Mouse (Mus musculus): ENCODE measurements around the gene Kcnc4.
A peak's percentile ranks its signal among the peaks of the same experiment; 100 is the strongest.

The Kcnc4 gene

GRCm38 (mm10) chr3:107459196-107459772 lies at the start of gene Kcnc4:
Kcnc4 (minus strand) TSS chr3:107459552.
- DNase-seq (ENCODE audit: low read depth, low spot score), result peak; percentile 37

DNA sequence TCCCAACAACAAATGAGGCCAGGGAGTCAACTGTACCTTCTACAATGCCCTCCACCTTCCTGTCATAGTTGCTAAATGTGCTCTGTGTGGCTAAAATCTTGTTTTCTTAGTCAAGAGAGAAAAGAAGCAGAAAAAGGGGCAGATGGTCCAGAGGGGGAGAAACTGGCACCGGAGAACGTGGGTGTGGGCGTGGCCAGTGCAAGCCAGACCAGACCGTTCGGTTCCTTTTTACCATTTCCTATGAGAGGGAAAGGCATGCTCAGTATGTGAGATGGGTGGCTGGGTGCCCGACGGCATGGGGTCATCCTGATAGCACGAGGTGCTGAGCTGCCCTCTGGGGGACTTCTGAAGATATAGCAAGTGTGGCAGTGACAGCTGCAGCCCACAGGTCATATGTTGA lies 49.3 kb upstream of the Kcnc4 start:
- DNase-seq (ENCODE audit: low read depth, low spot score), result no peak

DNA sequence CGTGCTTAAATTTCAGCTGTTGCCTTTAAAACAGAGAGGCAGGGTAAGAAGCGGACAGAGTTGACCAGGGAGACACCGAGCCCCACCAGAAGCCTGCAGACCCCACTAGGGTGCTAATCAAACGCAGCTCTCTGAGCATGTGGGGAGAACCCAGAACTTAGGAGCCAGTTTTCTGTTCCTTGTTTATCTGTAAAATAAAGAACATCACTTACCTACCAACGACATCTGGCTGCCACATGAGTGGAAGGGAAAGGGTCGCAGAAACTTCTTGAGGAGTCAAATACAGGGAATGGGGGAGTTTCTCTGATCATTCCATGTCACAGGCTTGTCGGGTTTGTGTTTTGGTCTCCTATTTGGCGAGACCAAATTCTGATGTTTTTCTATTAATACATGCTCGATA lies 48.6 kb upstream of the Kcnc4 start:
- DNase-seq (ENCODE audit: low read depth, low spot score), result no peak

GRCm38 (mm10) chr3:107506531-107506930 lies 47.2 kb upstream of the Kcnc4 start:
- DNase-seq (ENCODE audit: low read depth, low spot score), result no peak

GRCm38 (mm10) chr3:107505464-107506367 lies 46.4 kb upstream of the Kcnc4 start:
- no peak for DNase-seq (ENCODE audit: low read depth, low spot score)

DNA sequence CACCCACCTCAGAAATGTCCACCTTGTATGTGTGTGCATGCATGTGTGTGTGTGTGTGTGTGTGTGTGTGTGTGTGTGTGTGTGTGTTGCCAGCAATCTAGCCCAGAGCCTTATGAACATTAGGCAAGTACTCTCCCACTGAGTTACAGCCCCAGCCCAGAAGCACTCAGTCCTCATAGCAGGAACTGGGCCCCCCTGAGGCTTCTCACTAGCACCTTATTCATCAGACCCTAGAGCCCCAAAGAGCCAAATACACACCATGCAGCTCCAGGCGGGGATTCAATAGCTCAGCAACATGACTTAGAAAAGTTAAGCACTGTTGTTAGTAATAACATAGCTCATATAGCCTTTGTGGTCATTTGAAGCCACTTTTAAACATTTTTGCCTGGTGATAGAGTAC lies 45.2 kb upstream of the Kcnc4 start:
- DNase-seq (ENCODE audit: low read depth, low spot score), result no peak

DNA sequence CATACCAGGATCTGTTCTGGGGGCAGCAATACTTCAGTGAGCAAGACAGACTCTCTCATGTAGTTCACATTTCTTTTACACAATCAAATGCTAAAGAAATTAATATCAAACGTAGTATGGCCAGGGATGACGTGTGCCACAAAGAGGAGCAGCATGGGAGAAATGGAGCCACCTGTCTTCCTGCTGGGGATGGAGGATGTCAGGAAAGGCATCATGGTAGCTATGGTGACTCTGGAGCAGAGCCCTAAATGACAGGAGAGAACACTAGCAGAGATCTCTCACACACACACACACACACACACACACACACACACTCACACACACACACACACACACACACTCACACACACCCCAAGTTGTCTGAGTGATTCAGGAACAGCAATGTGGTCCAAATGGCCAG lies 44.4 kb upstream of the Kcnc4 start:
- no peak for DNase-seq (ENCODE audit: low read depth, low spot score)

- no peak for DNase-seq (ENCODE audit: low read depth, low spot score)
Observed at GRCm38 (mm10) chr3:107501702-107502151, 42.4 kb upstream of the Kcnc4 start.

DNA sequence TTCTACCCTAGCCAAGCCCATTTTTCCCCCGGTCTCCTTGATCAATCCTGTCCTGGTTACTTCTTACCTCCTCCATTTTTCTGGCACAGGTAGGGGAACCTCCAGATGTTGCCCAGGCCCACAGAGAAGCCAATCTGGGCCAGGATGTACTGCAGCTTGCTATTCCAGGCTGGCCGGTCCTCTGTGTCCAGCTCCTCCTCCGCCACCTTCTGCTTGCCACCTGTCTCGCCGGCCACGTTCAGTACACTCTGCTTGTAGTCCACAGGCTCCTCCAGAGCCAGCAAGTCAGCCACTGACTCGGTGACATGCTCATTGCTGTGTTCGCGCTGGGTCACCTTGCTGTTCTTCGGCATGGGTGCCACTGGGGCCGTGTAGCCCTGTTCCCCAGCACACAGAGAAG lies 40.9 kb upstream of the Kcnc4 start:
- DNase-seq (ENCODE audit: low read depth, low spot score), result no peak

GRCm38 (mm10) chr3:107496086-107496850 lies 36.9 kb upstream of the Kcnc4 start:
- DNase-seq (ENCODE audit: low read depth, low spot score), result no peak

DNA sequence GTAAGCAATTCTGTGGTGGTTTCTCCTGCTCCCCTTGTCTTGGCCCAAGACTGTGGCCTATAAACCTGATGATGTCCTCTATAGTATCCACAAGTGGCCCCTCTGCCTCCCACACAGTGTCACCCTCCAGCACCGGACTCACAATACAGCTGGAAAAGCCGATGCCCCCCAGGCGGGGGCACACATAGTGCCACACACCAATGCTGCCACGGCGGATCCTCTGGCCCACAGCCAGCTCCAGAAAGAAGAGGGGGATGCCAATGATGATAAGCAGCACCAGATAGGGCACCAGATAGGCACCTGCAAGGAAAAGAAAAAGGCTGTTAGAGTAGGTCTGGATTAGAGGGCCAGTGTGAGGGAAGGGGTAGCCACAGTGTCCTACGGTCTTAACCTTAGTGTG lies 36.2 kb upstream of the Kcnc4 start:
- no peak for DNase-seq (ENCODE audit: low read depth, low spot score)

- no peak for DNase-seq (ENCODE audit: low read depth, low spot score)
Observed at GRCm38 (mm10) chr3:107491459-107491858, 32.1 kb upstream of the Kcnc4 start.

DNA sequence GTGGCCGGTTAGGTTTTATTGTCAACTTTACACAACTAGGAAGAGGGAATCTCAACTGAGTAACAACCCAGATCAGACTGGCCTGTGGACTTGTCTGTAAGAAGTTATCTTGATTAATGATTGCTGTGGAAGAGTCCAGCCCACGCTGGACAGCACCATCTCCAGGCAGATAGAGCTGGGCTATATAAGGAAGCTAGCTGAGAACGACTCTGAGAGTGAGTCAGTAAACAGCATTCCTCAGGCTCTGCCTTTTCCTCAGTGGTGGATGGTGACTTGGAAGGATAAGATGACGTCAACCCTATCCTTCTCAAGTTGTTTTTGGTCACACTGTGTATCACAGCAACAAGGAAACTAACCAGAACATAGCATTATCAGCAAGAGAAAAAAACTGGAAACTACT lies 29.3 kb upstream of the Kcnc4 start:
- DNase-seq (ENCODE audit: low read depth, low spot score), result no peak

DNA sequence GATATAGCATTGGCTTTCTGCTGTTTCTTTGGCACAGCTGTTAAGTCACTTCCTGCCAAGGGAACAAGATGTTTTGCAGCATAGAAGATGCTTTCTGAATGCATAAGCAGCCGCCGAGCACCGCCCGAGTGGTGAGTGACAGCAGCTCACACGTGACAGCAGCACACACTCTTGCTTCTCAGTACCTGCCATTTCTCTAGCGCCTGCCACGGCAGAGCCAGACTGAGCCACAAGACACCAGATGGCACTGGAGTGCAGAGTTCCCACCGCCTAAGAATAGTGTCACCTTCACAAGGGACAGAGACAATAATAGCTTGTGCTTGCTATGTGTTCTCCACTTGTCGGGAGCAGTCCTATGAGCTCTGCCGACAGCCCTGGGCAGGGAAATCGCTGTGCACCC lies 23.9 kb upstream of the Kcnc4 start:
- no peak for DNase-seq (ENCODE audit: low read depth, low spot score)

GRCm38 (mm10) chr3:107480660-107481059 lies 21.3 kb upstream of the Kcnc4 start:
- DNase-seq (ENCODE audit: low read depth, low spot score), result no peak

DNA sequence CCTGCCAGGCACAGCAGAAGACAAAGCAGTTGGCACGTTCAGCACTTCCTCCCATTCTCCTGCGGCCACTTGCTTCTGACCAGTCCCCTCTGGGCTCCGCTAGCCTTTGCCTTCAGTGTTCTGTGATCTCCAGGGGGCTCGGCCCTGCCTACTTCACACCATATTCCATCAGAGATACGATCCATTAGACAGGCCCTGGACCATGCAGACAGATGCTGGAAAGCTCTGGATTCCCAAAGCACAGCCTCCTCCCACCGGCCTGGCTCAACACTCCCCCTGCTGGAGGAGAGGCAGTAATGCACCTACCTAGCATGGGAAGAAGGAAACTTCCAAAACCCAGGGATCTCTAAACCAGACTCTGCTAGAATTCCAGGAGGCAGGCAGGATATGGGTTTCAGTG lies 12.8 kb upstream of the Kcnc4 start:
- peak; percentile 26 for DNase-seq (ENCODE audit: low read depth, low spot score)

DNA sequence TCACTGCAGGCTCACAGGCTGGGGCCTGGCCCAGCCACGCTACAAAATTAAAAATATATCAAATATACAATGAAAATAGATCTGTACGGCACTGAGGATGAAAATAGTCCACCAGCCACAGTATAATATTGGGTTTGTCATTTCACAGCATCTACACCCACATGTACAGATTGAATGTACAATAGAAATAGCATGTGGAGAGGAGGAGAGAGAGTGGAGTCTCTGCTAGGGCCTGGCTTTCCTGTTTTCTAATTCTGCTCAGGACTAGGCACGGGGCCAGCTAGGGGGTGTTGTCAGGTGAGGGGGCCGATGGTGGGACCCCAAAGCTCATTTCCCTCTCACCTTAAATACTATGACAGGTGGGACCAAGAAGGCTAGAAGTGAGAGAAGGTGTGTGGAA lies 9.7 kb upstream of the Kcnc4 start:
- DNase-seq (ENCODE audit: low read depth, low spot score), result no peak

DNA sequence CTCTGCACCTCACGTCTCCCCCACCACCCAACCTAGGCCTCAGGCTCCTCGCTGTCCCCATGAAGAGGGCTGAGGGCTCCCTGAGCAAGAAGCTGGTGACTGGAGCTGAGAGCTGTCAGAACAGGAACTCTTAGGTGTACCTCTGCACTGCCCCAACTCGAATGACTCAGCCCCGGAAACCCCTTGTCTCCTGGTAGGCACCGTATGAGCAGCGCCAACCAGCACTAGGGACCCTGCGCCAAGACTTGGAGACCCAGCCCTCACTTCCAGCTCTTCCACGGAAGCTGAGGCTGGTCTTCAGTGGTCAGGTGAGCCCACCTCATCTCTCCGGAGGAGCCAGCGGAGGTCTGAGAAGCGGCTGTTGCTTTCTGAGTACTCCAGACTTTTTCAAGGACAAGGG lies 8.8 kb upstream of the Kcnc4 start:
- DNase-seq (ENCODE audit: low read depth, low spot score), result no peak

GRCm38 (mm10) chr3:107466577-107466976 lies 7.2 kb upstream of the Kcnc4 start:
- peak; percentile 64 for DNase-seq (ENCODE audit: low read depth, low spot score)

- peak; percentile 83 for DNase-seq (ENCODE audit: low read depth, low spot score)
Observed at GRCm38 (mm10) chr3:107462160-107462559, 2.8 kb upstream of the Kcnc4 start.

DNA sequence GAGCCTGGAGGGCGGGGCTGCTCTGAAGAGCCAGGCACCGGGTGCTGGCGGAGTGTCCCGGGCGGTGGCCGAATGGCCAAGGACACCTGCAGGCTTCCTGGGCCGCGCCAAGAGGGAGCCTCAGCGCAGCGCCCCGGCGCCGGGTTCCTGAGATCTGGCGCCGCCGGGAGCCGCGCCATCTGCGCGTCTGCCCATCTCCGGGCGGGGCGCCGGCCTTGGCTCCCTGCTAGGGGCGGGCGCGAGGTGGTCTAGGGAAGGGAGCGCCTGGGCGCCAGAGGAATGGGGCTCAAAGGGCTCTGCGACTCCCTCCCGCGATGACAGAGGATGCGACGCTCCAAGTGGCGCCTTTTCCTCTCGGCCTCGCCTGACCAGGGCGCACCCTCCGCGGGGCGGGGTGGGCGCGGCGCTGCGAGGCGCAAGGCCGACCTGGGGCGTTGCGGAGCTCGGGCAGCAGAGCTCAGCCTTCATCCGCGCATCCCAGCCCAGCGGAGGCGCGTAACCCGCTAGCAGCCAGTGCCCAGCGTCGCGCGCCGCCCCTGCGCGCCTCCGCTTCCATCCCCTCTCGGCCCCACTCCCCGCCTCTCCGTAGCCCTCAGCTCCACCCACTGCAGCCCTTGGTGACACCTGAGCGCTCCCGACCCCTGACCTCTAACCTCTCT lies 550 bp upstream of the Kcnc4 start:
- peak; percentile 65 for DNase-seq (ENCODE audit: low read depth, low spot score)
